Mouse (Mus musculus) lung, postnatal 25 days (tissue): Measurements from ENCODE around the gene Ggt5.
"Not testable (repeated sequence)": the region's sequence is repeated elsewhere in the genome, so short reads cannot be mapped to it uniquely, and the experiment has no call there.

Experiments
- DNase-seq: peaks from one replicate; pipeline ENCODE4 v3.0.0; 2022; ENCODE audit warnings: low spot score

Ggt5 gene

DNA sequence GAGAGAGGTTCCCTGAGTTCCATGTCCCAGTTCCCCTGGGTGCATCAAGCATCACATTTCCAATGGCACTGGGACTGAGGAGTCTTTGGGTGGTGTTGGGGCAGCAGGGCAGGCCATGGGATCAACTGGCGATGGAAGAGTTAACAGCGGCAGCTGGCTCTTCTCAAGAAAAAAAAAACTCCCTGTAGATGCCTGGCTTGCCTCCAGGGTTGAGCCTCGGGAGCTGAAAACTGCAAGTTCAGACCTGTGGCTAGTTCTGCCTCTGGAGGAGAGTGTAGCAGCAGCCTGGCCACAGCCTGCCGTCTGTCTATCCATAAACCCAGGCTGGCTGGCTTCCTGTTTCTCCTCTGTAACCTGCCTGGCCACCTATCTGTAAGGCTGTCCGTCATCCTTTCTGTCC lies at the start of gene Ggt5:
Gene Ggt5, plus strand, starts transcription at position 212 of the 400 bp plus-strand sequence.
- no peak for DNase-seq

DNA sequence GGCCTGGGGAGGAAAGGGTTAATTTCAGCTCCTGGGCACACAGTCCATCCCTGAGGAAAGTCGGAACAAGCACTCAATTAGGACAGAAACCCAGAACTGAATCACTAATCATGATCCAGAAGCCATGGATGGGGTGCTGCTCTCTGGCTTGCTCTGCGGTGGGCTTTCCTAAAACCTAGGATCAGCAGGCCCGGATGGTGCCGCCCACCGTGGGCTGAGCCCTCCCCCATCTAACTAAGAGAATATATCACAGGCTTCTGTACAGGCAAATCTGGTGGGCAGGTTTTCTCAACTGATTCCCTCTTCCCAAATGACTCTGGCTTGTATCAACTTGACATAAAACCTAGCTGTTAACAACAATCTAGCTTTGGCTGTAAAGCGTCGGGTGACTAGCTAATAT lies 41.2 kb upstream of the Ggt5 start:
- no peak for DNase-seq

DNA sequence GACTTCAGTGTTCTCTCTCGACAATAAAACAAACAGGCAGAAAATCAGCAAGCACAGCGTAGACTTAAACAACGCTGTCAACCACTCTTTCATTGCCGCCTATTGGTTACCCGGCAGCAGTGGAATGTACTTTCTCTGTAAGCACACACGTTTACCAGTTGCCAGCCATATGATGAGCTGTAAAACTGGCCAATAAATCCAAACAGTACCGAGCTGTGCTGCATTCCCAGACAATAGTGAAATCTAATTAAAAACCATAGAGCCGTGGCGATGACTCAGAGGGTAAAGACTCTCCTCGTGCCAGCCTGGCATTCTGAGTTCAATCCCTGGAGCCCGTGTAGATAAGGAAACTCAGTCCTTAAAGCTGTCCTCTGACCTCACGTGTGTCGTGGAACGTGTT lies 40.7 kb upstream of the Ggt5 start:
- DNase-seq: no peak

DNA sequence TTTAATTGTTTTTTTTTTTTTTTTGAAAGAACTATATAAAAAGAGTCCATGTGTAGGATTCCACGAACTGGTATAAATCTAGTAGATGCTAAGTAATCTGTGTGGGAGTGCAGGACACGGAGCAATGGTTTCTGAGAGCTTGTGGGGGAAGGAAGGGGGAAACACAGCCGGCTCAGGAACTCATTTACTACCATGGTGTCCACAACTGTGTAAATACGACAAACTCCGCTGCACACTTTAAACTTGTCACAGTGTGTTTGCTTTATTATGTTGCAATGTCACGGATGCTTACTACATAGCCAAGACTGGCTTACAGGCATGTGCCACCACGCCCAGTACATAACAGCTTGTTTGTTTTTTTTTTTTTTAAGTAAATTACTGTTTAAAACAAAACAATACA lies 39.3 kb upstream of the Ggt5 start:
- peak; percentile 35 for DNase-seq

- peak; percentile 28 for DNase-seq
Measured at GRCm38 (mm10) chr10:75551175-75551574, 38.0 kb upstream of the Ggt5 start.

- no peak for DNase-seq
Measured at GRCm38 (mm10) chr10:75552106-75552505, 37.0 kb upstream of the Ggt5 start.

- DNase-seq: no peak
Measured at GRCm38 (mm10) chr10:75552701-75553450, 36.3 kb upstream of the Ggt5 start.

- no peak for DNase-seq
Measured at GRCm38 (mm10) chr10:75554090-75554489, 35.0 kb upstream of the Ggt5 start.

- DNase-seq: no peak
Measured at GRCm38 (mm10) chr10:75555557-75555956, 33.6 kb upstream of the Ggt5 start.

GRCm38 (mm10) chr10:75556026-75556425 lies 33.1 kb upstream of the Ggt5 start:
- DNase-seq: no peak

GRCm38 (mm10) chr10:75558515-75558914 lies 30.6 kb upstream of the Ggt5 start:
- DNase-seq: no peak

- DNase-seq: no peak
Measured at GRCm38 (mm10) chr10:75559041-75559675, 30.0 kb upstream of the Ggt5 start.

GRCm38 (mm10) chr10:75559676-75560548 lies 29.2 kb upstream of the Ggt5 start, which contains the start of gene Lrrc75b:
Lrrc75b (minus strand) TSS chr10:75560330.
- DNase-seq: peak; percentile 28

GRCm38 (mm10) chr10:75560549-75560899 lies 28.6 kb upstream of the Ggt5 start:
- no peak for DNase-seq

GRCm38 (mm10) chr10:75561071-75561654 lies 28.0 kb upstream of the Ggt5 start, which contains the start of gene Ggt1:
Ggt1 (plus strand) TSS chr10:75561604.
- no peak for DNase-seq

DNA sequence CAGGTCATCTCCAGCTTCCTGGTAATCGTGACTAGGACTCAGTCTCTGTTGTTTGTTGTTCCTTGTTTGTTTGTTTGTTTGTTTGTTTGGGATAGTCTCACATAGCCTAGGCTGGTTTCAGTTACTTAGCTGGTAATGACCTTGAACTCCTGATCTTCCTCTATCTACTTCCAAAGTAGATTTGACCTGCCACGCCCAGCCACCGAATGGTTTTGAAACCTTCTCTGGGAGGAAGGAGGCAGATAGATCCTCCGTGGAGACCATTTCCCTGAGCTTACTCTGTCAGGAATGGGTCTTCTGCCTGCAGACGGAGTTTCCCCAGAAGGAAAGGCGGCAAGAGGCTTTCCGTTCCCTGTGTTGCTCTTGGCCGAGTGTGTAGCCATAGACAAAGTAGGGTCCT lies 26.5 kb upstream of the Ggt5 start:
- no peak for DNase-seq

DNA sequence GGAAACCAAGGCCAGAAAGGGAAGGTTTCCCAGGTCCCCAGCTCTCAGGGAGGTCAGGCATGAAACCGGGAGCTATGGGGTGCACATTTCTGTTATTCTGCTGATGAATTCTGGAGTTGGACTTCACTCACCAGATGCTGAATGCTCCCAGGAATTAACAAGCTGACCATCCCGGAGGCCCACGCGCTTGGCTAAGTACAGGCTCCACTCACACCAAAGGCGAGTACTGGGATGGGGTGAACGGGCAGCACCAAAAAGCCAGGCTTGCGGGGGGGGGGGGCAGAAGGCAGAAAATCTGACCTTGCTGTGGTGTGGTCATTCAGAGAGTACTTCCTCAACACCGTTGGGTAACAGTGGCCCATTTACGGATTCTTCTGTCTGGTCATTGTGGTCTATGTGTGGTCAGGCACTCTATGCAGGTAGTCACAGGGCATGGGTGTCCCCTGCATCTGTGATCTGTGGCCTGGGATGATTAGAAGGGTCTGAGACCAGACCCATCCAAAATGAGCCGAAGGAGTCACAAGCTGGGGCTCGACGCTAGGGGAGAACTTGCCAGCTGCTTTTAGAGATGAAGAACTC lies 24.4 kb upstream of the Ggt5 start:
- DNase-seq: no peak

- DNase-seq: peak; percentile 71
Measured at GRCm38 (mm10) chr10:75565436-75565835, 23.7 kb upstream of the Ggt5 start.

- DNase-seq: no peak
Measured at GRCm38 (mm10) chr10:75565906-75566305, 23.2 kb upstream of the Ggt5 start.

DNA sequence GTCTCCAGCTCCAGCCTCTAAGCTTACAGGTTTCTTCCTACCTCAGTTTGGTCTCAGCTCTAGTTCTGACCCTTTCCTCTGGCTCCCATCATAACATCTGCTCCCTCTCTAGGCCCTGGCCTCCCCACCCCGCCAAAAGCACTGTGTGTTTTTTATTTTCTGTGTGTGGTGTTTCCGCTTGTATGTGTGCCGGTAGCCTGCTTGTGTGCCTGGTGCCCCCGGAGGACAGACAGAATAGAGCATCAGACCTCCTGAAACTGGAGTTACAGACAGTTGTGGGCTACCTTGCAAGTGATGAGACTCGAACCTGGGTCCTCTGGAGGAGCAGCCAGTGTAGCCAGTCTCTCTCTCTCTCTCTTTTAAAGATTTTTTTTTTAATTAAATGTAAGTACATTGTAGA lies 22.8 kb upstream of the Ggt5 start:
- no peak for DNase-seq

DNA sequence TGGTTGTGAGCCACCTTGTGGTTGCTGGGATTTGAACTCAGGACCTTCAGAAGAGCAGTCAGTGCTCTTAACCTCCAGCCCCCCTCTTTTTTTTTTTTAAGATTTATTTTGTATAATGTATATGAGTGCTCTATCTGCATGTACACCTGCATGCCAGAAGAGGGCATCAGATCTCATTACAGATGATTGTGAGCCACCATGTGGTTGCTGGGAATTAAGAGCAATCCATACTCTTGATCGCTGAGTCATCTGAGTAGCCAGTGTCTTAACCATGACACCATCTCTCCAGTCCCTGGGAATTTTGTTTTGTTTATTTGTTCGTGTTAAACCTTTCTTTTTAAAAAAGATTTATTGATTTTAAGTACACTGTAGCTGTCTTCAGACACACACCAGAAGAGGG lies 22.4 kb upstream of the Ggt5 start:
- DNase-seq: not testable (repeated sequence)

- no peak for DNase-seq
Measured at GRCm38 (mm10) chr10:75568029-75568428, 21.1 kb upstream of the Ggt5 start.
